Mouse (Mus musculus): Measurements from ENCODE around the gene Samd4.
A peak's percentile ranks its signal among the peaks of the same experiment; 100 is the strongest.

Gene Samd4

DNA sequence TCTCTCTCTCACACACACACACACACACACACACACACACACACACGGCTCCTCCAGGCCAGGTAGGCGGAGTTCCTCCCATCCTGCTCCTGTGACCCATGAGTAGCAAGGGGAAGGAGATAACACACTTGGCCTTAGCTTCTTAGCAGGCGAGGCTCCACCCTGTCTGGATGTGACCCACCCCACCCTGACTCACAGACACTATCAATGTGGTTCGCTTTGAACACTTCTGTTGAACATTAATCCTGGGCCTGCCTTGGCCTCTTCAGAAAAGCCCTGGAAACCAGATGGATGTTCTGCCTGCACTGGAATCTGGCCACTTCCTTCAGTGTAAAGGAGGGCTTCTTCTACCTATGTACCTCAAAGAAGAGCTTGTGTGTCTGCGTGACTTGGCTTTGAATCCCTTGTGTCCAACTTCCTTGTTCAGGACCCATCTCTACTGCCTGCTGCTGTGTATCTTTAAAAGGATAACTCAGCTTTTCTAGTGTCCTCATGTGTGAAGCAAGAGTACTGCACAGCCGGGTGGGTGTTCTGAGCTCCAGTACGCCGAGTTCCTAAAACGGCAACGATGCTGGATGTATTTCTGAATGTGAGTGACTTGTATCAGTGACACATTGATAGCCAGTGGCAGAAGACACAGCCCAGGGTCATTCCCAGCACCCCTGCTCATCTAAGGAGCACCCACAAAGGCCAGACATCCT is 233.6 kb downstream of the Samd4 start:
- no peak for DNase-seq

DNA sequence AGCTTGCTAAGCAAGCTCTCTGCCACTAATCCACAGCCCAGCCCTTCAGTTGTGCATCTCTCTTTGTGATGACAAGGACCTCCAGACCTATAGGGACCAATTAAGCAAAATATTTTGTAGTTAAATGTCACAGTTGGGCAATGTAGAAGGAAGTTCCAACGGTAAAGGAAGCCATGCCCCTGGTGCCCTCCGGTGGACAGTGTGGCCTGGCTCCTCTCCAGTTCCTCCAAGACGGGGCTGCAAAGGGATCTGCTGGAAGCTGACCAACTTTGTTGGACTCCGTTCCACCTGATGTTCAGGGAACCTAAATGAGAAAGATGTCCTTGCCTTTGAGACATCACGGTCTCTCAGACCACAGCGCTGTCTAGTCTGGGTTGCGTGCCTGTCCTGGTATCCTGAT is 234.9 kb downstream of the Samd4 start:
- no peak for DNase-seq

DNA sequence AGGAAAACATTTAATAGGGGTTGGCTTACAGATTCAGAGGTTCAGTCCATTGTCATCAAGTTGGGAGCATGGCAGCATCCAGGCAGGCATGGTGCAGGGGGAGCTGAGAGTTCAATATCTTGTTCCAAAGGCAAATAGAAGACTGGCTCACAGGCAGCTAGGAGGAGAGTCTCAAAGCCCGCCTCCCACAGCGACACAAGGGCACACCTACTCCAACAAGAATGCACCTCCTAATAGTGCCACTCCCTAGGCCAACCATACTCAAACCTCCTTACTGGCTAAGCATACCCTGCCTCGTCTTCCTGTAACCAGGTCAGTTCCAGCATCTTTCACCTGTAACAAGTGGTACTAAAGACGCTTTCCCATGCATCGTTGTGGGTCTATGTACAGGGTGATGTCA is 245.3 kb downstream of the Samd4 start:
- peak; percentile 74 for DNase-seq

DNA sequence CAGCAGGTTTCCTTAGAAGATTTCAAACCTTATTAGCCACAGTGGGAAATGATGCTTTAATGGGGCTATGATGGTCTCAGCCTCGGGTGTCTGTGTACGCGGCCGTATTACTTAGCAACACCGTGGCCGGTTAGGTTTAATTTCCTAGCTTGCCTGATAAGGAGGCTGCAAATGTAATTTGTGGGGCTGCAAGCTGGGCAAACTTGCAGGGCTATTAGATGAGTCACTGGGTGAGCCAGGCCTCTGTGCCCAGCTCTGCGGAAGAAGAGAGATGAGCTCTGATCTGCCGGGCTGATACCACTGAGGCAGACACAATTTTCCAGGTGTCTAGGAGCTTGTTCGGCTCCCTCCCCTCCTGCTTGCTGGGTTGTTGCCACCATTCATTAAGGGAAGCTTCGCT is 251.3 kb downstream of the Samd4 start:
- no peak for DNase-seq

DNA sequence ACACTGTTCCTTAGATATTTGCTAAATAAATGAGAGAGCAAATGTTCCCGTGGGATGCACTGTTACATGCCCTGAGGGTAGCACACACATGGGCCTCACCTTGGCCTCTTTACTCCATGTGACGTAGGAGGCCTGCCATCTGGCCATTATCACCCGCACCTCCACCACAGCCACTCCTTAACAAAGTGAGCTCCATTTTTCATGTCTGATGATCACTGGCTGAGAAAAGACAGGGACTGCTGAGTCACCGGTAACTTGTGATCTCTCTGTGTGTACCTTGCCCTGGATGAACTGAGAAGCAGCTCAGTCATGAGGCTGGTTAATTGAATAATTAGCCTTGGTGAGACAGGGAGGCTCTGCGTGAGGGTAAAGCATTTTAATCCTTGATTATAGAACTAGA is 254.0 kb downstream of the Samd4 start:
- peak; percentile 84 for DNase-seq

DNA sequence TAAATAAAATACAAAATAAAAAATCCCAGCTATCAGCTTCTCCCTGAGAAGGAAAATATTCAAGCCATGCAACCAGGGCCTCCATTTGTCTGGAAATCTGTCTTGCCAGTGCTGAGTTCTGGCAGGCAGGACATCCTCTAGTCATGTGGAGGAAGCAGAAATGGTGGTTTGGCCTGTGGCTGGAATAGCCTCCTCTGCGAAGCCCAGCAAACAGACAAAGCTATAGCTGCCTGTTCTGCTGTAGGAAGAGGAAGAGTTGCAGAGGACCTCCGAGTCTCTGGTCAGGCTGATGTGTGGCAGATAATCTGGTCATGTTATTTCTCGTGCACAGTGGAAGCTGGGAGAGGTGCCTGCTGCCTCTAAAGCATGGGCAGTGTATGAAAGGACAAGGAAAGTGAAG is 256.2 kb downstream of the Samd4 start:
- peak; percentile 27 for DNase-seq

DNA sequence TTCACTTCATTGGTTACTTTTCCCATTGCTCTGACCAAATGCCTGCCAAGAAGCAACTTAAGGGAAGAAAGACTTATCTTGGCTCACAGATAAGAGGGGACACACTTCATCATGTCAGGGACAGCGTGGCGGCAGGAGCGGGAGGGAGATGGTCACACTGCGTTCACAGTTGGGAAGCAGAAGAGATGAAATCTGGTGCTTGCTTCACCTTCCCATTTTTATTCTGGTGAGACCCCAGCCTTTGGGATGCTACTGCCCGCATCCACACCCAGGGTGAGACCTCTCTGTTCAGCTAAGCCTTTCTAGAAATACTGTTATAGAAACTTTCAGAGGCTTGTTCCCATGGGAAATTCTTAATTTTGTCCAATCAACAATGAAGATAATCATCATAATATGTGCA is 261.7 kb downstream of the Samd4 start:
- DNase-seq, result peak; percentile 66

DNA sequence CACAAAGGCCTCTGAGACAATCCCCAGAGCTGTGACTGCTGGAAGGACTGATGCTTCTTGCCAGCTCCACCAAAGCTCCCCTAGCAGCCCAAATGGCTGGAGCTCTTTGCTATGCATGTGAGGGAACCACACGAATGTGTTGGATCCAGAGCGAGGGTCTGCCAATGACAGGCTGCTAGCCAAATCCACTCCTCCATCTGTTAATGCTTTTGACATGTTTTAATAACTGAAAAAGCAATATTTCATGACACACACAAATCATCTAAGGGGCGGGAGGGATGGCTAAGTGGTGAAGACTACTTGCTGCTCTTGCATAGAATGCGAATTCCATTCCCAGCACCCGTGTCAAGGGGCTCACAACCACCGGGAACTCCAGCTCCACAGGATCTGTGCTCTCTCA is 268.7 kb downstream of the Samd4 start:
- DNase-seq, result peak; percentile 53

DNA sequence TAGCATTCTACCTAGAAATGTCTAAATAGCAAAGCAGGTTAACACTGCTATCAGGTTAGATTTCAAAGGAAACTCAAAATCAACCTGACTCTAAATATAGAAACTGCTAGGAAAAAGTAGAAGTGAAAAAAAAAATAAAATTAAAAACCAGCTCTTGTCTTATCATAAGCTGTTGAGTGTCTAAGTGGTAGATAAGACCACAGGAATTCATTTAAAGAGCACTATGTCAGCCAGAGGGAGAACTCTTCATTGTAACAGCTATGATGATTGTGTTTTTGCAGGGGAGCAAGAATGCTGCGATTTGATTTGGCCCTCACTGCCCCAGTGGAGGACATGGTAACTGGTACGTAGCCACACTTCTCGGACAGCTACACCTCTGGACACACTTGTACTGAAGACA is 271.6 kb downstream of the Samd4 start:
- no peak for DNase-seq
